Mouse (Mus musculus): ENCODE measurements around the gene Cd247.
A peak's percentile ranks its signal among the peaks of the same experiment; 100 is the strongest.

- TF ChIP-seq CTCF (IDR thresholded peaks at IDR 0.05; ENCODE audit: control insufficient read depth, insufficient read depth, insufficient read length) (peak; percentile 45), MAX (IDR thresholded peaks at IDR 0.05) (no peak), USF1 (IDR thresholded peaks at IDR 0.05; ENCODE audit: low read depth) (no peak), CEBPB (IDR thresholded peaks at IDR 0.05; ENCODE audit: low read depth) (no peak), MYOD1 (IDR thresholded peaks at IDR 0.05; ENCODE audit: control insufficient read depth, insufficient read length, low read depth) (no peak), FOSL1 (IDR thresholded peaks at IDR 0.05; ENCODE audit: insufficient read depth, low read length, poor library complexity, severe bottlenecking) (no peak)
Measured at GRCm38 (mm10) chr1:165858356-165858755, 69.9 kb downstream of the Cd247 start.
